Mouse (Mus musculus) CH12.LX (cell line): Measurements from ENCODE around the gene Hdc.

ENCODE experiments used
- BHLHE40 ChIP-seq: IDR thresholded peaks from 2 replicates; pipeline ENCODE4 v1.6.1; 2011; ENCODE audit warnings: mild to moderate bottlenecking, low read depth, low read length, improper control_type of control experiment
- CTCF ChIP-seq, 2 experiments: IDR thresholded peaks in 1 of 2; conservative IDR thresholded peaks in 1 of 2; 2 replicates each; pipeline ENCODE4 v1.5.1; 2011 to 2012; ENCODE audit warnings: low read depth in 2 of 2, low read length in 2 of 2, improper control_type of control experiment in 1 of 2, inconsistent platforms in 1 of 2, mild to moderate bottlenecking in 1 of 2, moderate library complexity in 1 of 2
- E2F4 ChIP-seq: IDR thresholded peaks from 2 replicates; pipeline ENCODE4 v1.6.1; 2011; ENCODE audit warnings: low read depth, low read length, improper control_type of control experiment; ENCODE audit not compliant: insufficient replicate concordance
- EP300 ChIP-seq: IDR thresholded peaks from 2 replicates; pipeline ENCODE4 v1.6.1; 2011; ENCODE audit warnings: low read length, improper control_type of control experiment
- ETS1 ChIP-seq: conservative IDR thresholded peaks from 2 replicates; pipeline ENCODE4 v1.6.1; 2012; ENCODE audit warnings: low read depth, mild to moderate bottlenecking, inconsistent platforms, low read length, improper control_type of control experiment, moderate library complexity
- MAFK ChIP-seq: IDR thresholded peaks from 2 replicates; pipeline ENCODE4 v1.6.1; 2011; ENCODE audit warnings: low read length, improper control_type of control experiment; ENCODE audit not compliant: insufficient replicate concordance
- MAZ ChIP-seq: IDR thresholded peaks from 2 replicates; pipeline ENCODE4 v1.6.1; 2012; ENCODE audit warnings: low read depth, mild to moderate bottlenecking, inconsistent platforms, low read length, improper control_type of control experiment, moderate library complexity
- MEF2A ChIP-seq: IDR thresholded peaks from 2 replicates; pipeline ENCODE4 v1.6.1; 2014; ENCODE audit warnings: low read depth, mild to moderate bottlenecking, inconsistent platforms, low read length, improper control_type of control experiment, borderline replicate concordance
- MXI1 ChIP-seq: IDR thresholded peaks from 2 replicates; pipeline ENCODE4 v1.6.1; 2011; ENCODE audit warnings: mild to moderate bottlenecking, low read depth, low read length, improper control_type of control experiment
- PAX5 ChIP-seq: IDR thresholded peaks from 2 replicates; pipeline ENCODE4 v1.6.1; 2012; ENCODE audit warnings: low read length, inconsistent platforms, mixed read lengths
- POLR2A ChIP-seq: IDR thresholded peaks from 2 replicates; pipeline ENCODE4 v1.6.1; 2011; ENCODE audit warnings: low read depth, mild to moderate bottlenecking, improper control_type of control experiment, low read length
- POLR2AphosphoS2 ChIP-seq: IDR thresholded peaks from 2 replicates; pipeline ENCODE4 v1.6.1; 2011; ENCODE audit warnings: low read depth, low read length, improper control_type of control experiment
- RCOR1 ChIP-seq: conservative IDR thresholded peaks from 2 replicates; pipeline ENCODE4 v1.6.1; 2012; ENCODE audit warnings: low read depth, mild to moderate bottlenecking, inconsistent platforms, low read length, improper control_type of control experiment
- USF1 ChIP-seq: IDR thresholded peaks from 2 replicates; pipeline ENCODE4 v1.6.1; 2014; ENCODE audit warnings: low read depth, mild to moderate bottlenecking, inconsistent platforms, low read length, improper control_type of control experiment

GRCm38 (mm10) chr2:126646461-126646860, 27.4 kb upstream of the Hdc start:
- TF ChIP-seq MEF2A (no peak), BHLHE40 (no peak), USF1 (no peak), POLR2A (no peak), POLR2AphosphoS2 (no peak), CTCF (conservative IDR thresholded peaks at IDR 0.05 in 1 of 2, IDR thresholded peaks at IDR 0.05 in 1 of 2; ENCODE audit: low read depth in 2 of 2, low read length in 2 of 2) (no peak), ETS1 (no peak), RCOR1 (no peak), MAFK (no peak), MXI1 (no peak), MAZ (no peak), EP300 (no peak), PAX5 (no peak), E2F4 (no peak)
